Mouse (Mus musculus) kidney, embryonic 16.5 days (tissue): ENCODE results near the gene Wipi2. TPM values are rescaled to one million over a fixed set of nuclear protein-coding genes. Genes with fewer than 3 reads are reported as not detected.

Source experiments
- ATAC-seq: fragments of 200-750 bp; cut with Nextera tagmentation; 2 replicates; pipeline ENCODE4 v1.8.0; 2017; ENCODE audit warnings: moderate TSS enrichment; ENCODE audit not compliant: low FRiP score, low TSS enrichment
- H3K27ac ChIP-seq: fragments of 300-500 bp; sonication (generic); 2 replicates; pipeline ENCODE4 v1.5.1; 2014; ENCODE audit warnings: low read length
- H3K27me3 ChIP-seq: fragments of 300-500 bp; sonication (generic); 2 replicates; pipeline ENCODE4 v1.6.1; 2014; ENCODE audit warnings: low read length, control low read depth, mixed read lengths; ENCODE audit not compliant: insufficient read depth
- H3K36me3 ChIP-seq: fragments of 300-500 bp; sonication (generic); 2 replicates; pipeline ENCODE4 v1.6.1; 2014; ENCODE audit warnings: low read length, control low read depth, mixed read lengths; ENCODE audit not compliant: insufficient read depth
- H3K4me1 ChIP-seq: fragments of 300-500 bp; sonication (generic); 2 replicates; pipeline ENCODE4 v1.6.1; 2014; ENCODE audit warnings: low read length, control low read depth, mixed read lengths; ENCODE audit not compliant: insufficient read depth
- H3K4me2 ChIP-seq: fragments of 300-500 bp; sonication (generic); replicated peaks from 2 replicates; pipeline ENCODE4 v1.6.1; 2014; ENCODE audit warnings: low read depth, low read length
- H3K4me3 ChIP-seq: fragments of 300-500 bp; sonication (generic); 2 replicates; pipeline ENCODE4 v1.5.1; 2014; ENCODE audit warnings: mild to moderate bottlenecking, low read length
- H3K9ac ChIP-seq: fragments of 300-500 bp; sonication (generic); replicated peaks from 2 replicates; pipeline ENCODE4 v1.6.1; 2014; ENCODE audit warnings: low read length
- H3K9me3 ChIP-seq: fragments of 300-500 bp; sonication (generic); 2 replicates; pipeline ENCODE4 v1.6.1; 2016; ENCODE audit warnings: low read length, control low read depth
- WGBS: fragments of 180-500 bp; shearing (Covaris S2); extraction: QIAGEN DNeasy Blood & Tissue Kit; methylation state at CpG from one replicate; pipeline ENCODE4 v1.1.7; 2014; 5-methylcytosine and 5-hydroxymethylcytosine counted together
- polyA plus RNA-seq: library from polyadenylated mRNA; unstranded; fragments of >200 nt; fragmentation: Nextera tagmentation; extraction: Ambion mirVana; gene quantifications from 2 replicates; pipeline ENCODE4 v1.2.1, GENCODE M21; 2015

Wipi2 gene
- polyA plus RNA-seq, 1 experiment from 2014 or later: 51.6 TPM

GRCm38 (mm10) chr5:142696865-142697264 is 69.4 kb downstream of the Wipi2 start:
- H3K27me3 ChIP-seq: peaks cover 6% of the 10 kb centered on the region; the same call in 1 of the 2 replicates
- H3K4me2 ChIP-seq: no peak overlapping the region
- H3K9me3 ChIP-seq: no peaks in the 10 kb centered on the region
- no peaks in the 10 kb centered on the region for H3K36me3 ChIP-seq
- H3K4me1 ChIP-seq: no peaks in the 10 kb centered on the region
- H3K27ac ChIP-seq: no peak overlapping the region
- 85% methylated on average over 6 of the region's 6 CpGs for WGBS
- H3K4me3 ChIP-seq: no peak overlapping the region
- no peak for ATAC-seq
- no peak overlapping the region for H3K9ac ChIP-seq

- H3K9me3 ChIP-seq: no peaks in the 10 kb centered on the region
- H3K9ac ChIP-seq: no peak overlapping the region
- H3K4me1 ChIP-seq: peaks cover 6% of the 10 kb centered on the region
- H3K4me2 ChIP-seq: no peak overlapping the region
- H3K4me3 ChIP-seq: no peak overlapping the region
- H3K36me3 ChIP-seq: no peaks in the 10 kb centered on the region
- WGBS: 69% methylated on average over 2 of the region's 2 CpGs
- ATAC-seq: no peak
- H3K27me3 ChIP-seq: peaks cover 10% of the 10 kb centered on the region
- H3K27ac ChIP-seq: no peak overlapping the region
Observed at GRCm38 (mm10) chr5:142697742-142698141, 70.2 kb downstream of the Wipi2 start.

- 8% methylated on average over 15 of the region's 15 CpGs for WGBS
- Histone ChIP-seq H3K9ac (no peak overlapping the region), H3K27ac (no peak overlapping the region), H3K9me3 (no peaks in the 10 kb centered on the region), H3K36me3 (no peaks in the 10 kb centered on the region), H3K4me3 (peak overlapping the region; percentile 61), H3K27me3 (peaks cover 21% of the 10 kb centered on the region), H3K4me1 (peaks cover 9% of the 10 kb centered on the region), H3K4me2 (peak overlapping the region; percentile 98)
- ATAC-seq: peak; percentile 72
Observed at GRCm38 (mm10) chr5:142700842-142701589, 73.5 kb downstream of the Wipi2 start.

GRCm38 (mm10) chr5:142701651-142702510 is 74.4 kb downstream of the Wipi2 start:
- no peak overlapping the region for H3K27ac ChIP-seq
- peak overlapping the region; percentile 98 for H3K4me2 ChIP-seq
- H3K27me3 ChIP-seq: peaks cover 21% of the 10 kb centered on the region
- no peaks in the 10 kb centered on the region for H3K9me3 ChIP-seq
- no peaks in the 10 kb centered on the region for H3K36me3 ChIP-seq
- ATAC-seq: peak; percentile 92
- under 1% methylated on average over 57 of the region's 72 CpGs for WGBS
- peaks cover 9% of the 10 kb centered on the region for H3K4me1 ChIP-seq
- H3K9ac ChIP-seq: peak overlapping the region; percentile 67
- peak overlapping the region; percentile 61 for H3K4me3 ChIP-seq

GRCm38 (mm10) chr5:142702511-142703138 is 75.1 kb downstream of the Wipi2 start:
- peaks cover 21% of the 10 kb centered on the region for H3K27me3 ChIP-seq
- H3K36me3 ChIP-seq: no peaks in the 10 kb centered on the region
- no peak overlapping the region for H3K27ac ChIP-seq
- peak overlapping the region; percentile 98 for H3K4me2 ChIP-seq
- no peaks in the 10 kb centered on the region for H3K9me3 ChIP-seq
- ATAC-seq: no peak; the same call in 1 of the 2 replicates
- H3K4me1 ChIP-seq: peaks cover 9% of the 10 kb centered on the region
- WGBS: 16% methylated on average over 18 of the region's 18 CpGs
- H3K4me3 ChIP-seq: peak overlapping the region; percentile 61
- peak overlapping the region; percentile 67 for H3K9ac ChIP-seq

- no peak overlapping the region for H3K27ac ChIP-seq
Observed at GRCm38 (mm10) chr5:142703569-142703968, 76.1 kb downstream of the Wipi2 start.

GRCm38 (mm10) chr5:142707709-142708108 is 80.2 kb downstream of the Wipi2 start:
- Histone ChIP-seq H3K9ac (no peak overlapping the region), H3K27ac (no peak overlapping the region), H3K9me3 (peaks cover 7% of the 10 kb centered on the region), H3K4me3 (no peak overlapping the region), H3K4me1 (peaks cover 4% of the 10 kb centered on the region), H3K4me2 (no peak overlapping the region), H3K27me3 (peaks cover 11% of the 10 kb centered on the region; the same call in 1 of the 2 replicates), H3K36me3 (0 out of 2 replicates have a peak, but pooled peaks cover 3% of the 10 kb centered on the region)
- ATAC-seq: no peak
- WGBS: 90% methylated on average over 5 of the region's 5 CpGs

More at GRCm38 (mm10) chr5:142703569-142703968, 76.1 kb downstream of the Wipi2 start:
- Histone ChIP-seq H3K4me3 (no peak overlapping the region), H3K36me3 (no peaks in the 10 kb centered on the region), H3K9me3 (no peaks in the 10 kb centered on the region), H3K4me1 (peaks cover 9% of the 10 kb centered on the region), H3K27me3 (peaks cover 21% of the 10 kb centered on the region), H3K9ac (no peak overlapping the region), H3K4me2 (no peak overlapping the region)
- ATAC-seq: no peak
- 85% methylated on average over 10 of the region's 10 CpGs for WGBS

- no peaks in the 10 kb centered on the region for H3K4me1 ChIP-seq
- H3K27ac ChIP-seq: no peak overlapping the region
- no peak overlapping the region for H3K4me3 ChIP-seq
- 79% methylated on average over 7 of the region's 7 CpGs for WGBS
- no peak overlapping the region for H3K9ac ChIP-seq
- H3K36me3 ChIP-seq: 0 out of 2 replicates have a peak, but pooled peaks cover 3% of the 10 kb centered on the region
- H3K27me3 ChIP-seq: no peaks in the 10 kb centered on the region
- H3K9me3 ChIP-seq: peaks cover 7% of the 10 kb centered on the region
- H3K4me2 ChIP-seq: no peak overlapping the region
- ATAC-seq: no peak
Observed at GRCm38 (mm10) chr5:142709436-142709835, 81.9 kb downstream of the Wipi2 start.

- no peak overlapping the region for H3K27ac ChIP-seq
- WGBS: 85% methylated on average over 5 of the region's 5 CpGs
- H3K9ac ChIP-seq: no peak overlapping the region
Observed at GRCm38 (mm10) chr5:142712373-142712772, 84.9 kb downstream of the Wipi2 start.

More at GRCm38 (mm10) chr5:142712373-142712772, 84.9 kb downstream of the Wipi2 start:
- no peaks in the 10 kb centered on the region for H3K27me3 ChIP-seq
- peaks cover 7% of the 10 kb centered on the region for H3K9me3 ChIP-seq
- no peak overlapping the region for H3K4me2 ChIP-seq
- H3K4me3 ChIP-seq: no peak overlapping the region
- H3K4me1 ChIP-seq: no peaks in the 10 kb centered on the region
- H3K36me3 ChIP-seq: 0 out of 2 replicates have a peak, but pooled peaks cover 3% of the 10 kb centered on the region
- no peak for ATAC-seq
